Mouse (Mus musculus): ENCODE measurements at regions not wholly inside any gene's neighbourhood (a gene's known extent, or its start where the extent isn't known, plus 50 kb on each side); places are given as distances from the start of the nearest gene placed in this dataset.

DNA sequence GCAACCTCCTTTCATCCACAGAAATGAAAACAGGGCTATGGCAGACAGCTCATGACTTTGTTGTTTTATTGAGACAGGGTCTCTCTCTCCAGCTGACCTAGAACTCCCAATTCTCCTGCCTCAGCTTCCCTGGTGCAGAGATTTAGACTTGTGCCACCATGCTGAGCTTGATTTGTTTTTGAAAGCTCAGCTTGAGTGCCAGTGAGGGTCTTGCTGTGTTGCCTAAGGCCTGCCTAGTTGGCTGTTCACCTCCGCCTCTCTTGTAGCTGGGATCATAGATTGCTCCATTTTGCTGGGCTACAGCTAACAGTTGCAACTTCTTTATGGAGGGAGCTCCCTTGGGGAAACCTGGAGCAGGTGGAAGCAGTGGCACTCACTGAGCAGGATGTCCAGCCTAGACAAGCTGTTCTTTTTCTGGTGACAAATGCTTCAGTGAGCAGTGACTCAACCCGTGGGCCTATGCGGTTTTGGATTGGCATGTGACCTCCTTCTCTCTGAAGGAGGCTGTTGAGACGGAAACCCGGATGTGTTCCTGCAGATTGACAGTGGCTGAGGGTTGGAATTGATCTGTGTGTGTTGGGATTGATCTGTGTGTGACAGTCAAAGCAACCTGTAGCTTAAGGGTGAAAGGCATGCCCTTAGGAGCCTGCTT lies 63.8 kb upstream of the Akt3 start:
- Histone ChIP-seq H3K4me3 (no peak overlapping the region), H3K27ac (peak overlapping the region; percentile 90; the same call in 1 of the 2 replicates)
- no peak for DNase-seq (ENCODE audit: low spot score in 2 of 2)
- TF ChIP-seq CTCF (conservative IDR thresholded peaks at IDR 0.05): no peak

- H3K27ac ChIP-seq: peak overlapping the region; percentile 71
- DNase-seq (ENCODE audit: low spot score in 2 of 2): peak in 1 of 2 experiments; percentile 45
- no peak for TF ChIP-seq CTCF (conservative IDR thresholded peaks at IDR 0.05)
- peak overlapping the region; percentile 11; the same call in 1 of the 2 replicates for H3K4me3 ChIP-seq
These were observed 50.3 kb upstream of the Akt3 start for GRCm38 (mm10) chr1:177308213-177308872.

Data from layer of hippocampus, adult 2 months (tissue).